Mouse (Mus musculus) MEL (cell line): ENCODE measurements around the gene Jarid2. TPM values are rescaled to one million over a fixed set of nuclear protein-coding genes. Genes with fewer than 3 reads are reported as not detected.

Source experiments
- DNase-seq: peaks from one replicate; pipeline ENCODE4 v3.0.0; 2011; ENCODE audit warnings: low read depth, low spot score
- H3K27ac ChIP-seq: 2 replicates; pipeline ENCODE4 v1.5.1; 2012; ENCODE audit warnings: low read depth, mild to moderate bottlenecking, control low read depth, low read length, moderate library complexity; ENCODE audit not compliant: control insufficient read depth
- H3K27me3 ChIP-seq, 2 experiments: fragments of 150-350 bp in 1 of 2; sonication (generic) in 1 of 2; 2 replicates each; pipeline ENCODE4 v1.6.1; 2012; ENCODE audit warnings: low read length in 2 of 2, mild to moderate bottlenecking in 2 of 2, improper control_type of control experiment in 1 of 2, moderate library complexity in 1 of 2; ENCODE audit not compliant: insufficient read depth in 2 of 2, control insufficient read depth in 1 of 2
- H3K36me3 ChIP-seq, 2 experiments: 2 replicates each; pipeline ENCODE4 v1.6.1; 2012 to 2014; ENCODE audit warnings: low read length in 2 of 2, improper control_type of control experiment in 1 of 2, inconsistent platforms in 1 of 2, mild to moderate bottlenecking in 1 of 2; ENCODE audit not compliant: insufficient read depth in 2 of 2, control insufficient read depth in 1 of 2
- H3K4me1 ChIP-seq, 2 experiments: fragments of 150-350 bp in 1 of 2; sonication (generic) in 1 of 2; 2 replicates each; pipeline ENCODE4 v1.6.1; 2012; ENCODE audit warnings: low read length in 2 of 2, improper control_type of control experiment in 1 of 2, mild to moderate bottlenecking in 1 of 2; ENCODE audit not compliant: insufficient read depth in 2 of 2, control insufficient read depth in 1 of 2
- H3K4me3 ChIP-seq, 2 experiments: fragments of 150-350 bp in 1 of 2; sonication (generic) in 1 of 2; 2 replicates each; pipeline ENCODE4 v1.5.1; 2012; ENCODE audit warnings: low read depth in 2 of 2, low read length in 2 of 2, mild to moderate bottlenecking in 2 of 2, moderate library complexity in 2 of 2, control low read depth in 1 of 2, improper control_type of control experiment in 1 of 2; ENCODE audit not compliant: control insufficient read depth in 1 of 2, insufficient read depth in 1 of 2
- H3K79me2 ChIP-seq: 2 replicates; pipeline ENCODE4 v1.6.1; 2012; ENCODE audit warnings: mild to moderate bottlenecking, low read length, moderate library complexity; ENCODE audit not compliant: control insufficient read depth, poor library complexity, insufficient read depth
- H3K9ac ChIP-seq: 2 replicates; pipeline ENCODE4 v1.6.1; 2012; ENCODE audit warnings: low read depth, mild to moderate bottlenecking, control low read depth, low read length, moderate library complexity; ENCODE audit not compliant: control insufficient read depth, poor library complexity, severe bottlenecking
- H3K9me3 ChIP-seq: fragments of 150-350 bp; sonication (generic); replicated peaks from 2 replicates; pipeline ENCODE4 v1.6.1; 2012; ENCODE audit warnings: mild to moderate bottlenecking, low read length, improper control_type of control experiment, moderate library complexity; ENCODE audit not compliant: insufficient read depth
- BHLHE40 ChIP-seq: IDR thresholded peaks from 2 replicates; pipeline ENCODE4 v1.6.1; 2012; ENCODE audit warnings: low read depth, mild to moderate bottlenecking, inconsistent platforms, low read length, improper control_type of control experiment, borderline replicate concordance
- CTCF ChIP-seq, 3 experiments: IDR thresholded peaks in 2 of 3; conservative IDR thresholded peaks in 1 of 3; 2 replicates each; pipeline ENCODE4 v1.5.1; 2011 to 2012; ENCODE audit warnings: low read length in 3 of 3, low read depth in 2 of 3, mild to moderate bottlenecking in 2 of 3, improper control_type of control experiment in 1 of 3, inconsistent platforms in 1 of 3, mixed read lengths in 1 of 3, moderate library complexity in 1 of 3; ENCODE audit not compliant: control insufficient read depth in 1 of 3, insufficient read depth in 1 of 3, poor library complexity in 1 of 3, severe bottlenecking in 1 of 3
- E2F4 ChIP-seq: IDR thresholded peaks from 2 replicates; pipeline ENCODE4 v1.6.1; 2011; ENCODE audit warnings: low read depth, low read length, improper control_type of control experiment, borderline replicate concordance
- EP300 ChIP-seq, 2 experiments: IDR thresholded peaks; 2 replicates each; pipeline ENCODE4 v1.6.1; 2011; ENCODE audit warnings: improper control_type of control experiment in 2 of 2, low read length in 2 of 2, low read depth in 1 of 2, mild to moderate bottlenecking in 1 of 2
- MAFK ChIP-seq: IDR thresholded peaks from 2 replicates; pipeline ENCODE4 v1.6.1; 2011; ENCODE audit warnings: low read depth, mild to moderate bottlenecking, low read length, improper control_type of control experiment, borderline replicate concordance
- MAZ ChIP-seq: IDR thresholded peaks from 2 replicates; pipeline ENCODE4 v1.6.1; 2012; ENCODE audit warnings: low read depth, mild to moderate bottlenecking, inconsistent platforms, low read length, improper control_type of control experiment
- MXI1 ChIP-seq: IDR thresholded peaks from 2 replicates; pipeline ENCODE4 v1.6.1; 2011; ENCODE audit warnings: mild to moderate bottlenecking, low read depth, low read length, improper control_type of control experiment
- MYB ChIP-seq: IDR thresholded peaks from 2 replicates; pipeline ENCODE4 v1.6.1; 2011; ENCODE audit warnings: mild to moderate bottlenecking, low read depth, low read length, improper control_type of control experiment
- MYC ChIP-seq: IDR thresholded peaks from 2 replicates; pipeline ENCODE4 v1.6.1; 2011; ENCODE audit warnings: low read depth, mild to moderate bottlenecking, low read length, improper control_type of control experiment, moderate library complexity
- NELFE ChIP-seq: IDR thresholded peaks from 2 replicates; pipeline ENCODE4 v1.6.1; 2011; ENCODE audit warnings: low read depth, low read length, improper control_type of control experiment
- POLR2AphosphoS2 ChIP-seq: IDR thresholded peaks from 2 replicates; pipeline ENCODE4 v1.6.1; 2011; ENCODE audit warnings: low read length, improper control_type of control experiment
- RAD21 ChIP-seq: IDR thresholded peaks from 2 replicates; pipeline ENCODE4 v1.6.1; 2011; ENCODE audit warnings: mild to moderate bottlenecking, low read depth, low read length, improper control_type of control experiment
- TBP ChIP-seq: IDR thresholded peaks from 2 replicates; pipeline ENCODE4 v1.8.0; 2011; ENCODE audit warnings: low read depth, low read length, improper control_type of control experiment
- TCF12 ChIP-seq: IDR thresholded peaks from 2 replicates; pipeline ENCODE4 v1.6.1; 2014; ENCODE audit warnings: low read depth, mild to moderate bottlenecking, inconsistent platforms, low read length, improper control_type of control experiment, moderate library complexity
- UBTF ChIP-seq: IDR thresholded peaks from 2 replicates; pipeline ENCODE4 v1.6.1; 2012; ENCODE audit warnings: low read depth, mild to moderate bottlenecking, inconsistent platforms, low read length, improper control_type of control experiment, moderate library complexity, borderline replicate concordance; ENCODE audit not compliant: insufficient read depth
- USF1 ChIP-seq: IDR thresholded peaks from 2 replicates; pipeline ENCODE4 v1.6.1; 2014; ENCODE audit warnings: low read depth, mild to moderate bottlenecking, inconsistent platforms, low read length, improper control_type of control experiment, moderate library complexity
- ZC3H11A ChIP-seq: IDR thresholded peaks from 2 replicates; pipeline ENCODE4 v1.6.1; 2012; ENCODE audit warnings: low read depth, mild to moderate bottlenecking, inconsistent platforms, low read length, improper control_type of control experiment
- ZMIZ1 ChIP-seq: IDR thresholded peaks from 2 replicates; pipeline ENCODE4 v1.6.1; 2012; ENCODE audit warnings: low read depth, mild to moderate bottlenecking, inconsistent platforms, low read length, improper control_type of control experiment, moderate library complexity
- ZNF384 ChIP-seq: IDR thresholded peaks from 2 replicates; pipeline ENCODE4 v1.6.1; 2012; ENCODE audit warnings: low read depth, mild to moderate bottlenecking, inconsistent platforms, low read length, improper control_type of control experiment
- polyA plus RNA-seq, 2 experiments: library from polyadenylated mRNA; stranded (reverse) in 1 of 2; unstranded in 1 of 2; fragments of >175 nt in 1 of 2; fragments of >200 nt in 1 of 2; gene quantifications; 2 replicates each; pipeline versions ENCODE4 v1.2.1 to v1.2.4; 2012; ENCODE audit warnings: low replicate concordance in 2 of 2, low read depth in 1 of 2; ENCODE audit not compliant: insufficient read length in 2 of 2, insufficient read depth in 1 of 2, missing spikeins in 1 of 2
- total RNA-seq: library from RNA; depleted of rRNA; stranded (reverse); fragments of 300-350 nt; gene quantifications from 2 replicates; pipeline ENCODE4 v1.2.3, GENCODE M21; 2012

Gene Jarid2
- total and polyA plus RNA-seq, 3 experiments: 5.4 to 76.5 (median 21.2) TPM

DNA sequence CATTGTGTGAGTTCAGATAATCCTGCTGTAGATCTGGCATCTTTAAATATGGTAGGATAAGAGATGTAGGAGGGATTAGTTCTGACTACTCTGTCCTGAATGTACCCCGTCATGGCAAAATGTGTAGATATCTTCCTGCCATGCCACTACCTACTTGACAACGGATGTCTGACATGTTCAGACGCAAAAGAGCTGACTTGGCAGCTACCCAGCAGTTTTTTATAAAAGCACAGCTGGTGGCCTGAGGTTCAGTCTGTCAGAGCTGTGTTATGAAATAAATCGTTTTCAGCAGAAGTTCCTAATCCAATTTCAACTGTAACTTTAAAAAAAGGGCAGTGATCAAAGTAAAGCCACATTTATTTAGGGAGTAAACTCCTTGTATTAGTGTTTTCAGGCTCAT is 90.1 kb downstream of the Jarid2 start (continued):
- TF ChIP-seq POLR2AphosphoS2 (no peak), EP300 (IDR thresholded peaks at IDR 0.05; ENCODE audit: low read depth in 1 of 2, low read length in 2 of 2) (peak in 1 of 2 experiments; percentile 24; a peak in 2 of 4 replicates), USF1 (no peak), TCF12 (no peak), MAFK (peak; percentile 33; the same call in 1 of the 2 replicates), MYB (no peak), CTCF (IDR thresholded peaks at IDR 0.05 in 2 of 3, conservative IDR thresholded peaks at IDR 0.05 in 1 of 3; ENCODE audit: control insufficient read depth in 1 of 3, insufficient read depth in 1 of 3, low read depth in 2 of 3, low read length in 3 of 3, poor library complexity in 1 of 3, severe bottlenecking in 1 of 3) (no peak)

DNA sequence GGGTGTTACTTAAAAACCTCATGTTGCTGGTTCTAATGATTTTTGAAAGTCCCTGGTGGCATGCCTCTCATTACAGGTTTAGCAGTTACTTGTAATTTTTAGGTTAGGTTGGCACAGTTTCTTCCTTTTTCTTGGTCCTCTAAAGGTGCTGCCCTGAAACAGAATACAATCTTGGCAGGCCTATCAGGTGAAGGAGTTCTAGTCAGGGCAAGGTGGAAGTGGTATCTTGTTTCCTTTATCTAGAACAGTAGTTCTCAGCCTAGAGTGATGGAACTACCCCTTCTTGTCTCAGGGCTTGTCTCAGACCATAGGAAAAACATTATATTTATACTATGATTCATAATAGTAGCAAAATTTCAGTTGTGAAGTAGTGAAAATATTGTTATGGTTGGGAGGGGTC is 93.3 kb downstream of the Jarid2 start:
- Histone ChIP-seq H3K4me1 (peaks cover 3 to 7% of the 10 kb centered on the region in 2 experiments; a peak in 3 of 4 replicates), H3K36me3 (peaks cover 0 to 20% of the 10 kb centered on the region in 2 experiments; a peak in 2 of 4 replicates)

DNA sequence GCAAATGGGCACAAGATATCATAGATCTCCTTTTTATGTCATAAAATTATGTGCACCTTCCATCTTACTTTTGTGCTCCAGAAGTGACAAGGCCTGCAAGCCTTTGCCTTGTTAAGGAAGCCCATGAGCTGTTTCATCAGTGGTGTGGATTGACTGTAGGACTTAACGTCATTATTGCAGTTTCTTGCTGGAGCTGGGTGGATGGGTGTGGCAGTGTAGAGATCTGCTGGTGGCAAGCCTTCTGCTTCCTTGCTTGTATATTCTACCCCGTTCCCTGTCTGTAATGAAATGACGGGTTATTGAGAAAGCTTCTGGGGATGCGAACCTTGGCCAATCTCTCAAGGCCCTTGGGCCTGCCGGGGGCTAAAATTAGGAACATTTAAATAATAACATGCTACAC is 99.6 kb downstream of the Jarid2 start:
- Histone ChIP-seq H3K9ac (no peak overlapping the region), H3K36me3 (no peaks in the 10 kb centered on the region), H3K9me3 (no peaks in the 10 kb centered on the region), H3K4me1 (no peaks in the 10 kb centered on the region), H3K79me2 (no peaks in the 10 kb centered on the region; the same call in 1 of the 2 replicates), H3K27ac (no peak overlapping the region), H3K4me3 (no peak overlapping the region), H3K27me3 (no peaks in the 10 kb centered on the region)
- no peak for DNase-seq
- TF ChIP-seq E2F4: no peak
- no peak for TF ChIP-seq MYB
- no peak for TF ChIP-seq MYC
- TF ChIP-seq BHLHE40: no peak
- TF ChIP-seq ZMIZ1: no peak
- no peak for TF ChIP-seq USF1
- TF ChIP-seq RAD21: no peak
- TF ChIP-seq POLR2AphosphoS2: no peak
- TF ChIP-seq UBTF: no peak
- no peak for TF ChIP-seq MXI1
- no peak for TF ChIP-seq NELFE
- no peak for TF ChIP-seq MAZ

More for the DNA sequence above, 93.3 kb downstream of the Jarid2 start:
- no peak overlapping the region for H3K9ac ChIP-seq
- no peaks in the 10 kb centered on the region for H3K9me3 ChIP-seq
- H3K79me2 ChIP-seq: peaks cover 2% of the 10 kb centered on the region; the same call in 1 of the 2 replicates
- H3K27me3 ChIP-seq: no peaks in the 10 kb centered on the region
- TF ChIP-seq TBP: peak; percentile 80
- TF ChIP-seq ZC3H11A: no peak
- no peak for TF ChIP-seq ZNF384
- no peak for TF ChIP-seq TCF12
- H3K4me3 ChIP-seq: no peak overlapping the region
- no peak overlapping the region for H3K27ac ChIP-seq
- no peak for DNase-seq
